Mouse (Mus musculus) left cerebral cortex, adult 8-10 months (tissue): ENCODE data around the gene Klhl18. TPM values are rescaled to one million over a fixed set of nuclear protein-coding genes. Genes with fewer than 3 reads are reported as not detected.

Source experiments
- DNase-seq, 2 experiments: peaks; one replicate each; pipeline ENCODE4 v3.0.0; 2022; ENCODE audit warnings: low spot score in 2 of 2
- total RNA-seq, 4 experiments: library from RNA; stranded (reverse); gene quantifications; 2 replicates each; pipeline ENCODE4 v1.2.4; 2022

Klhl18 gene
- 10 to 100 TPM; 23.2 to 28.2 (median 24.7) TPM for total RNA-seq

- peak; percentile 96 to 99 for DNase-seq
Measured at GRCm38 (mm10) chr9:110476124-110477091, at the start of gene Klhl18, which contains the start of gene Kif9. Gene Klhl18 (minus strand): TSS chr9:110476694. Gene Kif9 (plus strand): TSS chr9:110476958.

- DNase-seq, result no peak
Measured at GRCm38 (mm10) chr9:110525737-110526136, 49.2 kb upstream of the Klhl18 start.

DNA sequence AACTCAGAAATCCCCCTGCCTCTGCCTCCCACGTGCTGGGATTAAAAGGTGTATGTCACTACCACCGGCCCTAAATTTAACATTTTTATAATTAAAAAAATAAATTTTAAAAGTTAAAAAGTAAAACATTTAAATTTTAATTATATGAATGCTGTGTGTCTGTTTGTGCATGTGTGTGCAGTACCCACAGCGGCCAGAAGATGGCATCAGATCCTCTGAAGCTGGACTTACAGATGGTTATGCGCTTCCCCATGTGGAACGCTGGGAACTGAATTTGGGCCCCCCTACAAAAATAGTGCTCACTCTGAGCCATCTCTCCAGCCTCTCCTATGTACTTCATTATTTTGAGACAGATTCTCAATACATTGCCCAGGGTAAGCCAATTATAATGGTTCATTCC lies 14.4 kb upstream of the Klhl18 start:
- DNase-seq, result no peak

- DNase-seq, result no peak
Measured at GRCm38 (mm10) chr9:110488841-110489240, 12.3 kb upstream of the Klhl18 start.

DNA sequence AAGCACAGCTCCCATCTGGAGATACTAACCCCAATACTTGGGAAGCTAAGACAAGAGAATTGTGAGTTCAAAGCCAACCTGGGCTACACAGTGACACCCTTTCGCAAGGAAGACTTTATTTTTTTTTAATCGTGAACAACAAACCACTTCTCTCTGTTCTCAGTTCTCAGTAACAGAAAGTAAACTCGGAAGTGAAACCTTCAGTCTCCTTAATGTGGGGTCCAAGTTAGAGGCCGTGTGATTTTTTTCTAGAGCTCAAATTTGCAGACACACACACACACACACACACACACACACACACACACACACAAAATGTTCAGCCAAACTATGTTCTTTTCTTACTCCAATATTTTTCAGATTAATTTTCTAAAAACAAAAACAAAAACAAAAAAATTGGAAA lies 2.1 kb upstream of the Klhl18 start:
- no peak for DNase-seq

GRCm38 (mm10) chr9:110477951-110478350 lies 1.5 kb upstream of the Klhl18 start:
- no peak for DNase-seq

- no peak for DNase-seq
Measured at GRCm38 (mm10) chr9:110466179-110466578, 10.3 kb downstream of the Klhl18 start.

DNA sequence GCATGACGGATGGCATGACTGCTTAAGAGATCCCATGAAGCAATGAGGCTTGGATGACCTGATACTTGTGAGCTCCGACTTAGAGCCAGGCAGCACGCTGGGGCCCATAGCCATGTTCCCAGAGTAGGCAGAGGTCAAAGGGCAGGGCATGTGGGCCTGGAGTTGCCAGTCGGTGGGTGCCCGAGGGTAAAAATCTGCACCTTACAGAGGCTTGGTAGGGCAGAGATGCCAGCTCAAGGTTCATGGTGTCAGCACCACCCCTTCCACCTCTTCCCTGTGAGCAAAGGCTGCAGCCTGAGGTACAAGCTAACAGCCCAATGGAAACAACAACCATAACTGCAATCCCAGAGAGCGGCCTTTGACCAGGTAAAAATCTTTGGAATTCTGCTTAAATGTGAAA lies 11.2 kb downstream of the Klhl18 start:
- no peak for DNase-seq

DNA sequence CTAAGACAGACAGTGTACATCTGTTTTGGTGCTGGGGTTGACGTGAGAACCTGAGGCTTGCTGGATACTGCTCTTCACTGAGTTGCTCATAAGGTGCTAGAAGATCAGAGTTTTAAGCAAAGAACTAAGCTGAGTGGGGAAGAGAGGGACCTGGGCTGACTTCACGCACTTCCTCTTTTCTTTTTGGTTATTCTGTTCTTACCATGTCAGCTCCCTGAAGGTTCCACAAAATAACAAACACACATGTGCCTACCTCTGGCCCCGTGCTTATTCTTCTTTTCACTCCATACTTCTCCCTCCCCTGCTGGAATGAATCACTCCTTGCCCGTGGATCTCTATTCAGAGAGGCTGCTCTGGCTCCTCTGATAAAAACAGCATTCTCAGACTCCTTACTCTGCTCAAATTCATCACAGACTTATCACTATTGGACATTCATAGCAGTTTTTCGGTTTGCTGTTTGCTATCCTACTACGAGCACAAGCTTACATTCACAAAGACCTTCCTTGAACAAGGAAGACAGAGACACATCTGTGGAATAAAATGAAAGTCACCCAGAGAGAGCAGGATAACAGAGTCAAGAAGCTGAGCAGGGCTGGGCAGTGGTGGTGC lies 12.4 kb downstream of the Klhl18 start:
- no peak for DNase-seq

DNA sequence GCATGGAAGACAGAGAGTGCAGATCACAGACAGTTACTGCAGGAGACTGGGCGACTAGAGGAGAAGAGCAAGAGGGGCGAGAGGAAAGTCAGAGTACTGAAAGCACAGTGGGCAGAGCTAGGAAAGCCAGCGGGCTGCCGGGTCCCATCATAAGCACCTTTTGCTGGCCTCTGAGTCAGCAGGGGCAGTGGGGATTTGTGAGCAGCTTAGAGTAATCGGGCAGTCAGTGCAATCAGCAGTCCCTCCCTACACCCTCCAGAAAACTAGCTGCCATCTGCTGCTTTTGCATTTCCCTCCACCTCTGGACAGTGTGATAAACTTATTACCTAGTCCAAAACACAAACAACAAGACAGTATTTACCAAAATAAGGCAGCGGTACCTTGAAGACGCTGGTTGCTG lies 14.2 kb downstream of the Klhl18 start:
- DNase-seq, result no peak

DNA sequence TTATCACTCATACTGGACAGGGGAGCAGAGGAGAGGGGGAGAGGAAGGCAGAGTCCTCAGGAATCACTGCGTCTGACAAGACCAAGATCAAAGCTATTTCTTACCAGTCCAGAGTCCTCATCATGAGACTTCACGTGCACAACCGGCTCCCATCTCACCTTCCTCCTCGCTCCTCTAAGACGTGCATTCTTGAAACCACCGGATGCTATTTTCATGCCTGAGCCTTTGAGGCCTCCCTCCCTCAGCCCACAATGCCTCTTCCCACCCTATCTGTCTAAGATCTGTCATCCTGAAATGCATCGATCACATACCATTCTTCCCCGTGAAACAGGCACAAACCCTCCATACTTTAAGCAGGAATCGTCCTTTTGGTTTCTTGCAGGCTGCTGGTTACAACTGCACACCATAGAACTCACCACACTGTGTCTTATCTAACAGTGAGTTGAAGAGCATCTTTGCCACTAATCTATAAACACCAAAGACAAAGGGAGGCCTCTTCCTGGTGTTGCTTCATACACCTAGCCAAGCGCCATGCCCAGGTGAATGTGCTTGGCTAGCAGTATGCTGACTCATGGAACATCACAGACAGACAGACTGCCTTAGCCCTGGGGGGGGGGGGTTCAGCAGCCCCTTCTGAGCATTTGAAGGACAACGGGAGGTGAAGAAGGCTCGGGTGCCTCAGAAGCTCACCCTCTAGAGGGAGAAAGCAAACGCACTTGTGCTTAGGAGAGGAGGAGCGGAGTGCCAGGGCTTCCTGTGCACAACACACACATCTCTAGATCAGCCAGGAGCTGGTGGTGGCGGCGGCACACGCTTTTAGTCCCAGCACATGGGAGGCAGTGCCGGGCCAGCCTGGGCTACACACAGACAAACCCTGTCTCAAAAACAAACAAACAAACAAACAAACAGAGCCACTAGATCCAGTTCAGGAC lies 15.3 kb downstream of the Klhl18 start:
- DNase-seq, result no peak

DNA sequence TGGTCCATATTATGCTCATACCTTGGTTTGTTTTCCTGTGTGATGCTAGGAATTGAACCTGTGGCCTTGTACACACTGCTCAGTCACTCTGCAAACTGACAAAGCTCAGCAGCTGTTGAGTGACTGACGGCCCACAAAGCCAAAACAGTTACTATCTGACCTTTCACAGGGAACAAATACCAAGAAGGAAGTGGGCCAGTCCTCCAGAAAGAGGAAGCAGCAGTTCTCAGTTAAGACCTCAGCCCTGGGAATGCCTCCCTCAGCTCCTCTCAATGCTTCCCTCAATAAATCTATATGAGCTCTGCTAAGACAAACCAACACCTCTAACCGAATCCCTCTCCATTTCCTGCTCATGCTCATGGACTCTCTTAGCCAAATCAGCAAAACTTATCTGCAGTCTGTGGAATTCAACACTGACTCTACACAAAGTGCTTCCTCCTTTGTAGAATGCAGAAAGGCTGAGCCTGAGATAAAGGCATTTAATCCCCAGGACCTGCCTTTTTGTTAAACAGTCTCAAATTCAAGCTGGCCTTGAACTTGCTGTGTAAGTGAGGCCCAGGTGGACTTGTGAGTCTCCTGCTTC lies 17.3 kb downstream of the Klhl18 start:
- no peak for DNase-seq

GRCm38 (mm10) chr9:110457926-110458325 lies 18.6 kb downstream of the Klhl18 start:
- no peak for DNase-seq

DNA sequence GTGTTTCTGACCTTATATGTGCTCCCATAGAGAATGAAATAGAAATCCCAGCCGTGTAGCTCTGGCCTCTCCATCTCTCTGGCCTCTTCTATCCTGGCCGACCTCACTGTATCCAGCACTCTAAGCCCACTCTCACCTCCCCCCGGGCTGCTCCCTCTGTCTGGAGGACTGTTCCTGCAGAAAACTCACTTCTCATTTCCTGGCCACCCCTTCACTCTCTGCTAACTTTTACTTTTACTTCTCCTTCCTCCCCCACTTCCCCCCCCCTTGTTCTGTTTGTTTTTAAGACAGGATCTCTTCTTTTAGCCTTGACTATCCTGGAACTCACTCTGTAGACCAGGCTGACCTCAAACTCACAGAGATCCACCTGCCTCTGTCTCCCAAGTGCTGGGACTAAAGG lies 24.0 kb downstream of the Klhl18 start:
- no peak for DNase-seq

DNA sequence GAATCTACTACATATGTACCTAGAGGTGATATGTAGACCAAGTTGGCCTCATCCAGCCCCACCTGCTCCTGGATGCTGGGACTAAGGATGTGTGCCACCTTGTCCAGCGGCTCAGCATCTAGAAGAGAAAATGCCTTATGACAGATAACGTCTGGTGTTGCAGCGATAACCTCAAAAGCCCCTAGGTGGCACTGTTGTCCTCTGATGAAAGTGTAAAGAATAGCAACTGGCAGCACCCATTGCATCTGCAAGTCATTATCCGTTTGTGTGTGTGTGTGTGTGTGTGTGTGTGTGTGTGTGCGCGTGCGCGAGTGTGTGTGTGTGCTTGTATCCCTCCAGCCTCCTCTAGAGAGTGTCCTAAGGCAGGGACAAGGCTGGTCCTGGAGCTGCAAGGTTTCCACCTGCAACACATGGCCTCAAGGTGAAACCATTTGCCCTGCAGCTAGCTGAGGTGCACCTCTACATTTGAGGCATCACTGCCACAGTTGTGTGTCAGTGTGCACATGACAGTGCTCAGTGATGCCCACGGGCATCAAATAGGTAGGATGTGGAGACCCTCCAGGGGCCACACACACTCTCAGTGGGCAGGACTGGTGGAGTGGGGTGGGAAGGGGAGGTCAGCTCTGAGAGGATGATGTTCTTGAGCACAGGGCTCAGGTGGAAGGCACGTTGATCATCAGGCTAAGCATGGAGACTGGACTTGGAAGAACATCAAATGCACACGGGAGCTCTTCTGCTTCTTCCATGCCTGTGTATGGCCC lies 27.5 kb downstream of the Klhl18 start:
- DNase-seq, result peak; percentile 58 to 66

DNA sequence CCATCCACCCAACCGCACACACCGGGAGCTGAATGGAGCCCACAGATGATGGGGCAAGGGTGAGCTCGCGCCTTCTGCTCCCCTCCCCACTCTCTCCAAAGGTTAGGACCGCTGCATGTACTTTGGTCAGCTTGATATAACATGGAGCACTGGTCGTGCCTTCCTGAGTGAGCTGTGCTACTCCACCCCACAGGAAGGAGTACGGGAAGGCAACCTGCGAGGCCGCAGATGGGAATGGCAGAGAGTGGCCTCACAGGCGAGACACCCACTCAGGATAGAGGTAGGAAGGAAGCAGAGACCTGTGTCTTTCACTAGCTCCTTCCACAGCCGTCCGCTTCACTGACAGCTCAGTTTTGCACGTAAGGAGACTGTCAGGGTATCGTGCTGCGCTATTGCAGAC lies 28.1 kb downstream of the Klhl18 start:
- DNase-seq, result no peak

DNA sequence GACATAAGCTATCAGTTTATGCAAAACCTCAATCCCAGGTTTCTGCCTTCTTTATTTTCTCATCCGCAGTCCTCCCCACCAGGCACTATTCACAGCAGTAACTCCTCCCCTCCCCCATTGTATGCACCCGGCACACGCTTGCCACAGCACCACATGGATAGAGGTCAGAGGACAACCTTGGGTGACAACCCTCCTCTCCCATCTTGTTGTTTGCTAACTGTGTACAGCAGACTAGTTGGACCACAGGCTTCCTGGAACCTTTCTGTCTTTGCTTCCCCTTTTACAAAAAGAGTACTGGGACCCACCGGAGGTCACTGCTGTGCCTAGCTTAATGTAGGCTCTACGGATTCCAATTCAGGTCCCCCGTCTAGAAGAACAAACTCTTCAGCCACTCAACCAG lies 35.9 kb downstream of the Klhl18 start:
- DNase-seq, result no peak

DNA sequence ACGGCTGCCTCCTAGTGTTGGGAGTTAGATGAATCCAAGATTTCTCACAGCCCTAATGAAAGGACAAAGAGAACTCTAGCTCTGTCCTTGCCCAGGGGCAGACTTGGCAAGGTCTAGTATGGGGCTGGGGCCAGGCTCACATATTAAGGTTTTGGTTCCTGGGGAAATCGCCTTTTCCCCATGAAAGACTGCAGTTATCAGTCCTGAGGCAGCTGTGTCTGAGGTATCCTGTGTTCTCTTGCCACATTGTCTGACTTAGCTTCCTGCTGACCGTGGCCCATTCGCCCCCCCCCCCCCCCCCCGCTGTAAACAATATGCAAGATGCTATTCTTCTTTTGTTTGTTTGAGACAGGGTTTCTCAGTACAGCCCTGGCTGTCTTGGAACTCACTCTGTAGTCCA lies 36.4 kb downstream of the Klhl18 start:
- no peak for DNase-seq

- DNase-seq, result no peak
Measured at GRCm38 (mm10) chr9:110436041-110436440, 40.5 kb downstream of the Klhl18 start.

GRCm38 (mm10) chr9:110433045-110433444 lies 43.4 kb downstream of the Klhl18 start:
- no peak for DNase-seq
